Mouse (Mus musculus) cerebellum, postnatal 25 days (tissue): Measurements from ENCODE around the gene Pcx.

Experiments used
- DNase-seq, 2 experiments: peaks; one replicate each; pipeline ENCODE4 v3.0.0; 2021; ENCODE audit warnings: mixed read lengths in 2 of 2

Gene Pcx

DNA sequence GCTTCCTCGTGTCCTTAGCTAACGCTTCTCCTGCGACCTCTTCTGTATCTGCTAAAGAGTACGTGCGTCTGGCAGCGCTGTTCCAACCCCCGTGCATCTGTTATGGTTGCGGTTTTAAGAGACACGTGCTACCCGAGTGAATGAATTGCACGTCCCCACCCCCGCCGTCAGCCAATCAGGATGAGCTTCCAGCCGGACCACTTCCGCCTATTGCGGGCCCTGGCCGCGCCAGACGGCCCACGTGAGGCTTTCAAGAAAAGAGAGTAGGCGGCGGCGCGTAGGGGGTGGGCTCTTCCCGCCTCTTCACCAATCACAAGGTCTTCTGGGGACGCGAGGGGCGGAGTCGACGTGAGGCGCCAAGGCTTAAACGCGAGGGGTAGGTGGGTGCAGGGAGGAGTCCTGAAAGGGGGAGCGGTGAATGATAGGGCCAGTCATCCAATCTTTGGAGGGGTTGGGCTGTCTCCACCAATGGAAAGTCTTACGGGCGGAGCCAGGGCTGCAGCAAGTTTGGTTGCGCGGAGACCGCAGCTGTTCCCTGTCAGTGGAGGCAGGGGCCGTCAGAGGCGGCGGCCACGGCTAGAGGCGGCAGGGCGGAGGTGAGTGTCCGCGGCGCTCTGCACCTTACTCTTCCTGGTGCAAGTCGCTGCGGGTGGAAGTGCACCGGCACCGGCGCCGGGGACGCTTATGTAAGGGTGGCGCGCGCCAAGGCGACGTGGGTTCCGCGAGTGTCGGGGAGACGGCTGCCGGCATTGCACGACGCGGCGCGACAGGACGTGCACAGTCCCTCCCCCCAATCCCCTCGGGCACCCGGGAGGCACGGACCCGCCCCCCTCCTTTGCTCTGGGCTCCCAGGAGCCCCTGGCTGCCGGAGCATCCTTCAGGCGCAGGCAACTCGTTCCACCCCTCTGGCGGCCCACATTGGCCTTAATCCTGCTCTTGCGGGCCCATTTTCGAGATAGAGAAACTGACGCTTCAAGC is at the start of gene Pcx:
Gene Pcx, plus strand, starts transcription at position 487 of the 978 bp plus-strand sequence.
- peak; percentile 98 for DNase-seq

DNA sequence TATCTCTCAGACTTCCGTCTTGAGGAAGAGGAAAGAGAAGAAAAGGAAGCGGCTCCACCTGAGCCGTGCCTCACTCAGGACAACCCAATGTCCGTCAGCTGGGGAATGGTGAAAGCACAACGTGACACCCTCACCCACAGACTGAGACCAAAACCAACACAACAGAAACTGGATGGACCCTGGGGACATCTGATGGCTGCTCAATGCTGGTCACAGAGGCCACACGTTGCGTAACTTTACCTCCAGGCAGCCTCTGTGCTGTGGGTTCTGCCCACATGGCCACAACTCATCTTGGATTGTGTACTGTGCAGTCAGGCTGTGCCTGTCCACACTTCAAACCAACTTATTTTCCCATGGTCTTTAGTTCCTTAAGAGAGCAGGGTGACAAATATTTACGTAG is 48.3 kb upstream of the Pcx start:
- no peak for DNase-seq

- no peak for DNase-seq
These were observed 45.6 kb upstream of the Pcx start for GRCm38 (mm10) chr19:4464666-4465065.

DNA sequence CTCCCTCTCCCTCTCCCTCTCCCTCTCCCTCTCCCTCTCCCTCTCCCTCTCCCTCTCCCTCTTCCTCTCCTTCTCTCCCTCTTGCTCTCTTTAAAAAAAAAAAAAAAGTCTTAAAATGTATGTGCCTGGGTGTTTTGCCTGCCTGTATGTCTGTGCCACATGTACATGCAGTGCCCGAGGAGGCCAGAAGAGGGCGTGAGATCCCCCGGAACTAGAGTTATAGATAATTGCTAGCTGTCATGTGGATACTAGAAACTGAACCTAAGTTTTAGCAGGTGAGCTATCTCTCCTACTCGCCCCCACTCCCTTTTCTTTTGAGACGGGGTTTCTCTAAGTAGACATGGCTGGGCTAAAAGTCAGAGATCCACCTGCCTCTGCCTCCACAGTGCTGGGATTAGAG is 41.9 kb upstream of the Pcx start:
- DNase-seq = peak; percentile 52 to 73

DNA sequence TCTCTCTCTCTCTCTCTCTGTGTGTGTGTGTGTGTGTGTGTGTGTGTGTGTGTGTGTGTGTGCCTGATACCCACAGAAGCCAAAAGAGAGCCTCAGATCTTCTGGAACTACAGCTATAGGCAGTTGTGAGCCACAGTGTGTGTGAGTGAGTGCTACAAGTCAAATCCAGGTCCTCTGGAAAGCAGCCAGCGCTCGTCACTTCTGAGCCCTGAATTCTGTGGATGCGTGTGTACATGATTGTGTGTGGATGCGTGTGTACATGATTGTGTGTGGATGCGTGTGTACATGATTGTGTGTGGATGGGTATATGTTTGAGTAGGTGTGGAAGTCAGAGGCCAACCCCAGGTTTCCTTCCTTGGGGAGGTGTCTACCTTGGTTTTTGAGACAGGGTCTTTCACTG is 36.7 kb upstream of the Pcx start:
- peak in 1 of 2 experiments; percentile 67 for DNase-seq

GRCm38 (mm10) chr19:4474739-4475138 is 35.5 kb upstream of the Pcx start:
- no peak for DNase-seq

DNA sequence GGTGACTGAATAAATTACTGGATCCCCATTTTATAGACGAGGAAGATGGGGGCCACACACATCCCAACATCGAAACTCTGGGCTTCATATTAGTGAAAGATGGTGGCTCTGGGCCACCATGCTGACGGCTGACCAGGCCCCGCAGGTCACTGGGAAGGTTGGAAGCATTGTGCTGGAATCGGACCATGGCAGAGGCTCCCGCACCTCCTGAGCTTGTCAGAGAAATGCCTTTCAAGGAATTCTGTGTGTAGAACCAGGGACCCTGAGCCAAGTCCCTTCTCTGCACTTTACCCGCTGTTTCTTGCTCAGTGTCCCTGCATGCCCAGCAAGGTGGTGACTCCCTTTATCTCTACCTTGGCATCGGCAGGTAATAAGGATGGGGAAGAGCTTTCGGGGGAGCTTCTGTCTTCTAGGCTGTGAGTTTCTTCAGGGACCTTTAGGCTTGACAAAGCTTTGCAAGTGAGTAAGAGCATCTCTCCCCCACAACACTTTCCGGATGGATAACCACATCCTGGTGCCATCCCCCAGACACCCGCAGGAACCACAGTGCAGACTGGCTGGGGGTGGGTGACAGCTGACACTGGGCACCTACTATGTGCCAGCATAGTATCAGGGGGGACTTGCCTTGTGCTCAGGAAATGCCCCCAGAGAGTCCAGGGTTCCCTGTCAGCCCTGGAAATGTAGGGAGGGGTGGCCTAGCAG is 34.9 kb upstream of the Pcx start:
- peak; percentile 59 to 63 for DNase-seq

GRCm38 (mm10) chr19:4476601-4477257 is 33.5 kb upstream of the Pcx start:
- peak; percentile 89 to 92 for DNase-seq

DNA sequence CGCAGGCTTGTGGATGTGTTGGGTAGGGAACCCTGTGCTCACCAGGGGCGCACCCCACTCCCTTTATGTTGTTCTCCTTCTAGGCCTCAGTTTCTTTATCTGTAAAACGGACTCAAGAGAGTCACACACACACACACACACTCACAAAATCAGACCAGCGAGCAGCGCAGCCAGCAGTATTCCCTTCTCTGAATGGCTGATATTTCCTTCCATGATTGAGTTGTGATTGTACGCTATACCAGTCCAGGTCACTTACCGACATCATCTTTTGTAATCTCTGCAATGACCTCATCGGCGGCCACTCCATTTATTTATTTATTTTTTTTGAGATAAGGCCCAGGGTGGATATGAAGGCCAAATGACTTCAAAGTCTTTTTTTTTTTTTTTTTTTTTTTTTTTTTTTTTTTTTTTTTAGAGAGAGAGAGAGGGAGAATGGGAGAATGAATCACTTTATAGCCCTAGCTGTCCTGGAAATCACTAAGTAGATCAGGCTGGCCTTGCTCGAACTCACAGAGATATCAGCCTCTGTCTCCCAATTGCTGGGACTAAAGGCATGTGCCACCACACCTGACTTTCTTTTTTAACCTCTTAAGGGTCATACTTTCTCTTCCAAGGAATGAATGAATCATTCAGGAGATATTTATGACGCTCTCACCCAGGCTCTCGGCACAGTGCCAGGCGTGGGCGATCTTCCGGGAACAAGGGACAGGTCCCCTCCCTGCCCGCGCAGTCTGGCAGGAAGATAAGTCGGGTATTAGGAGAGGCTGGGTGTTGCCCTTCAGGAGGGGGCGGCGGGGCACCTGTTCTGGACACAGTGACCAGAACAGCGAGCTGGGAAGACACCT is 32.7 kb upstream of the Pcx start, which contains the start of gene Syt12:
Gene Syt12, minus strand, starts transcription at position 103 of the 845 bp plus-strand sequence.
- peak; percentile 91 to 95 for DNase-seq

GRCm38 (mm10) chr19:4478190-4478516 is 32.1 kb upstream of the Pcx start:
- no peak for DNase-seq

DNA sequence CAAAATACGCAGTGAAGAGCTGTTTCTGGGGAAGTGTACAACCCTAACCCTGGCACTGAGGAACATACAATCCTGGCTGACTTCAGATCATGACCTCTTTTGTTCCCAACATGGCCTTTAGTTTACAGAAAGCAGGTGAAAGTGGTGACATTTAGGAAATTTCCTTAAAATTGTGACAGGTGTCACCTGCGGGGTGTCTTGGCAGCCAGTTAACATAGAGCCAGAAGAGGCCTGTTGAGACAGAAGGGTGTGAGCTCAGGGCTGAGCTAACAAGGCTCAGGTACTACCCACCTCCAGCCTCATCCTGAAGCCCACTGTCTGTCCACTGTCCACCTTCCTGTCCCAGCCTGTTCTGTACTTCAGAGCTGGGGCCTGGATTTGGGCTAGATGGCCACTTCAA is 30.2 kb upstream of the Pcx start:
- peak; percentile 81 to 85 for DNase-seq

GRCm38 (mm10) chr19:4481326-4481725 is 28.9 kb upstream of the Pcx start:
- DNase-seq = peak; percentile 69 to 78

GRCm38 (mm10) chr19:4482111-4482859 is 28.0 kb upstream of the Pcx start:
- peak; percentile 68 to 72 for DNase-seq

DNA sequence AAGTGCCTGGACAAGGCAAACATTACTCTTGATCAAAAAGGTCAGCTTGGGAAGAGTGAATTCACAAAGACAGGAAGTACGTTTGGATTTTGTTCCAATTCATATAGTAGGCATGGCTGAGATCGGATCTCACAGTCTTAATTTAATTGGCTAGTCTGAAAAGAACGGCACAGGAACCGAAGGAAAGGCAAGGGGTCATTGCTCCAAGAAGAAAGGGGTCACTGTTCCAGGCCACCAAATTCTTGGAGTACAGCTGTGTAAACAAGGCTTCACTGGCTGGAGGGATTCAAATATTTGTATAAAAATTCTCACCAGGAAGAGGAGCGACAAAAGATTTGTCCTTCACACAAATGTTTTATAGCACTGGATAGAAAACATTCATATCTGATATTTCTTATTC is 25.3 kb upstream of the Pcx start:
- DNase-seq = no peak

- DNase-seq = no peak
These were observed 22.4 kb upstream of the Pcx start for GRCm38 (mm10) chr19:4487877-4488276.

DNA sequence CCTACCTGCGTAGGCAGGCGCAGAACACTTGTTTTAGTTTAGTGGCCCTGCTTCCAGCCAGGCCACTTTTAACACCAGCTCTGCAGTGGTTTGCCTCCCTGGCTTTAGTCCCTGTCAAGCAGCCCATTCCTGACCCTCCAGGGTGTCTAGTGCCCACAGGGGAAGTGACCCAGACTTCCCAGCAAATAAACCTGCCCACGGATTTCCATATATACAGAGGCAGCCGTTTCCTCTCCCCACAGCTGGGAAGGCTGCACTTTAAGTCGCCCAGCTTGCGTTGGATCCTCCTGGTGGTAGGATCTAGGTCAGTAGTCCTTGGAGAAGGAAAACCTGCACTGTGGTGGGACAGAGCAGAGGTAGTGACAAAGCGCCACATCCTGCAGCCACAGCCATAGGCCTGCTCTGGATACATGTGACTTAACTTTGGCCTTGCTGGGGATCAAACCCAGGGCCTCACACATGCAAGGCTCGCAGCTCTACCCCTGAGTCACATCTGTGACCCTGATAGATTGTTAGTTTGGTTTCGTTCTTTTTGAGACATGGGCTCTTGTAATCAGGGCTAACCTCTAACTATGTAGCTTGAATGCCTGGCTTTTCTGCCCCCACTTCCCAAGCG is 19.1 kb upstream of the Pcx start:
- DNase-seq = no peak

DNA sequence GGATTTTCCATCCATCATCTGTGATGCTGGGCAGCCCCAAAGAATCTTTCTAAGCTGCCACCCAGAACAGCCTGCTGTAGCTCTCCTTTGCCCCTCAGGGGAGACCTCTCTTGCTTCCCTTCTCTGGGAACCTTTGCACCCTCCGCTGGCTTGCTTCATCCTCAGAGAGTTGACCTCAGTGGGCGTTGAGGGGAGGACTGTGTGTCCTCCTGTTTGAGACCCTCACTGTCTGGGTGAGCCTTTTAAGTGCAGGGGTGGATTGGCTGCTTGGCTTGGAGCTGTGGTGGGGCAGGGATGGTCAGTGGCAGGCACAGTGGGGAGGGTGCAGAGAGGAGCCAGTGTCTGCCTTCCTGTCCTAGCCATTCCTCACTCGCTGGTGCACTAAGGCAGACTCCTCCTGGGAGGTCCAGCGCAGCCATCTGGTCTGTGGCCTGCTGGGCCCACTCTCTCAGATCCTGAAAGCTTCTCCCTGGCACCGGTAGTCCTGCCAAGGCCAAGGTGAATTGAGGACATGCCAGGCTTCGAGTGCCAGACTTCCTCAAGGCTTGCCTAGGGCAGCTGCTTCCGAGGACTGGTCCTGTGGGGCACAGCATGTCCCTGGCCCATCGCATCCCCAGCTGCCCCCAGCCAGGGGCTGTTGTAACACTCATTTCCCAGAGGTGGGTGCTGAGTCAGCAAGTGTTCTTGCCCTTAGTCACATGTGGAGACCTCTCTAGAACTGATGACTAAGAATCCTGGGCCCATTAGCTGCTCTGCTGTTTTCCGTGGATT is 17.6 kb upstream of the Pcx start:
- peak; percentile 96 to 97 for DNase-seq

GRCm38 (mm10) chr19:4494707-4495106 is 15.6 kb upstream of the Pcx start:
- peak; percentile 45 to 47 for DNase-seq

GRCm38 (mm10) chr19:4495814-4496213 is 14.5 kb upstream of the Pcx start:
- no peak for DNase-seq

GRCm38 (mm10) chr19:4496535-4497262 is 13.6 kb upstream of the Pcx start:
- peak; percentile 67 to 74 for DNase-seq
